7 mouse cellular contexts compared by ENCODE assay signal in genomic region chr7:4741151-4741550, GRCm38 (mm10). TPM values are rescaled to one million over a fixed set of nuclear protein-coding genes. Genes with fewer than 3 reads are reported as not detected.
A peak's percentile ranks its signal among the peaks of the same experiment; 100 is the strongest.
DNase-seq lines count a peak whose midpoint lies in the region; ATAC-seq and TF ChIP-seq lines count a peak whose summit lies in the region.

No protein-coding gene starts in this region.

- no peaks in the 10 kb centered on the region for H3K27me3 ChIP-seq in heart, embryonic 16.5 days (ENCODE audit: control insufficient read depth, insufficient read depth, low read length)
- no peaks in the 10 kb centered on the region for H3K27me3 ChIP-seq in spleen, adult 2 months (ENCODE audit: control insufficient read depth, insufficient read depth, low read length)

- ATAC-seq in heart, embryonic 16.5 days (replicated peaks; ENCODE audit: extremely low read depth, insufficient read depth, low FRiP score), result no peak

- H3K9ac ChIP-seq in heart, embryonic 16.5 days (ENCODE audit: low read length), result peak overlapping the region; percentile 94

- H3K36me3 ChIP-seq in heart, embryonic 16.5 days (ENCODE audit: control insufficient read depth, insufficient read depth), result peaks cover 5% of the 10 kb centered on the region; the same call in 1 of the 2 replicates
- peaks cover 16% of the 10 kb centered on the region; the same call in 1 of the 2 replicates for H3K36me3 ChIP-seq in macrophage (ENCODE audit: inconsistent target)
- peaks cover 1% of the 10 kb centered on the region for H3K36me3 ChIP-seq in spleen, adult 2 months (ENCODE audit: control insufficient read depth, insufficient read depth, low read length)

- peak; percentile 61 for TF ChIP-seq POLR2A in embryonic fibroblast, embryonic 13.5 days (IDR thresholded peaks at IDR 0.05; ENCODE audit: low read depth, low read length)
- TF ChIP-seq POLR2A in spleen, adult 2 months (IDR thresholded peaks at IDR 0.05; ENCODE audit: low read depth, low read length), result no peak

- under 1% methylated on average over 4 of the region's 4 CpGs for whole genome bisulfite sequencing in heart, embryonic 16.5 days
- WGBS in macrophage (ENCODE audit: missing documents), result 16% methylated on average over 4 of the region's 4 CpGs
- WGBS in spleen, adult 2 months, result 24% methylated on average over 4 of the region's 4 CpGs

- DNase-seq in MN1 (ENCODE audit: low spot score), result peak; percentile 33
- DNase-seq in adrenal gland, postnatal 25 days, result peak; percentile 54
- peak; percentile 76 to 91 for DNase-seq in kidney, postnatal 25 days
- DNase-seq in spleen, adult 2 months (ENCODE audit: low read depth in 1 of 2, low spot score in 2 of 2), result no peak

- TF ChIP-seq CTCF in embryonic fibroblast, embryonic 13.5 days (IDR thresholded peaks at IDR 0.05; ENCODE audit: borderline replicate concordance, insufficient read depth, low read length), result no peak
- no peak for TF ChIP-seq CTCF in spleen, adult 2 months (IDR thresholded peaks at IDR 0.05; ENCODE audit: extremely low read depth, insufficient read depth, insufficient read length, insufficient replicate concordance)

- no peaks in the 10 kb centered on the region for H3K79me2 ChIP-seq in macrophage (ENCODE audit: inconsistent target)

- peak overlapping the region; percentile 63 for H3K4me3 ChIP-seq in embryonic fibroblast, embryonic 13.5 days (ENCODE audit: insufficient read depth, low read length)
- H3K4me3 ChIP-seq in heart, embryonic 16.5 days (ENCODE audit: low read length), result peak overlapping the region; percentile 79
- peak overlapping the region; percentile 95 for H3K4me3 ChIP-seq in macrophage (ENCODE audit: inconsistent target)
- peak overlapping the region; percentile 90 for H3K4me3 ChIP-seq in spleen, adult 2 months (ENCODE audit: extremely low read depth, insufficient read depth, insufficient read length)

- H3K9me3 ChIP-seq in heart, embryonic 16.5 days (replicated peaks; ENCODE audit: control insufficient read depth, low read length), result no peaks in the 10 kb centered on the region

- no peaks in the 10 kb centered on the region for H3K4me1 ChIP-seq in embryonic fibroblast, embryonic 13.5 days (ENCODE audit: control insufficient read depth, insufficient read depth, low read length)
- H3K4me1 ChIP-seq in heart, embryonic 16.5 days (ENCODE audit: control insufficient read depth, insufficient read depth, low read length), result peaks cover 27% of the 10 kb centered on the region
- peaks cover 7% of the 10 kb centered on the region; the same call in 1 of the 2 replicates for H3K4me1 ChIP-seq in spleen, adult 2 months (ENCODE audit: control insufficient read depth, insufficient read depth, insufficient read length)

- 0 out of 2 replicates have a peak overlapping the region, but pooled peaks have one; percentile 17 for H3K27ac ChIP-seq in embryonic fibroblast, embryonic 13.5 days (ENCODE audit: insufficient read depth, low read length)
- peak overlapping the region; percentile 93 for H3K27ac ChIP-seq in heart, embryonic 16.5 days (ENCODE audit: low read length)
- H3K27ac ChIP-seq in macrophage, result peak overlapping the region; percentile 90
- no peak overlapping the region for H3K27ac ChIP-seq in spleen, adult 2 months (ENCODE audit: insufficient read depth, low read length)

- H3K4me2 ChIP-seq in heart, embryonic 16.5 days (ENCODE audit: low read depth, low read length), result peak overlapping the region; percentile 73

RNA-seq across cellular contexts. Expression of gene Kmt5c, which starts 1.2 kb away (rescaled TPM):
- 64.5 and 70.1 TPM in 2 replicates for total RNA-seq in adrenal gland, postnatal 25 days (2021)
- polyA plus RNA-seq in embryonic fibroblast, embryonic 13.5 days (2011; ENCODE audit: insufficient read length, low read depth, missing spikeins), result 15.9 and 18.3 TPM in 2 replicates
- polyA plus RNA-seq in heart, embryonic 16.5 days (2015; fragmentation: Nextera tagmentation; extraction: Ambion mirVana), result 53.6 and 59.0 TPM in 2 replicates
- 100 to 1,000 TPM in 13 of 26 experiments, 10 to 100 TPM in 13; 21.0 to 341 (median 99.0) TPM for total RNA-seq in macrophage (2018; cell fraction: chromatin; rRNA removed)
- 10 to 100 TPM in 17 of 26 experiments, 1 to 10 TPM in 9; 4.0 to 32.9 (median 13.8) TPM for total RNA-seq in macrophage (2018; cell fraction: cytosol; rRNA removed)
- 100 to 1,000 TPM in 9 of 26 experiments, 10 to 100 TPM in 17; 12.0 to 234 (median 64.6) TPM for total RNA-seq in macrophage (2018; cell fraction: nucleus; rRNA removed)
- polyA plus RNA-seq in macrophage (2018), result 13.0 to 41.3 TPM (median 19.4 TPM) in 3 replicates
- polyA plus RNA-seq in spleen, adult 2 months (2012; rRNA removed), result 105 and 138 TPM in 2 replicates

RNA-seq across cellular contexts. Expression of gene Cox6b2, which starts 11.7 kb away (rescaled TPM):
- total RNA-seq in adrenal gland, postnatal 25 days (2021), result 9.4 and 10.6 TPM in 2 replicates
- 62.2 and 87.1 TPM in 2 replicates for polyA plus RNA-seq in embryonic fibroblast, embryonic 13.5 days (2011; ENCODE audit: insufficient read length, low read depth, missing spikeins)
- 24.1 and 32.0 TPM in 2 replicates for polyA plus RNA-seq in heart, embryonic 16.5 days (2015; fragmentation: Nextera tagmentation; extraction: Ambion mirVana)
- 10 to 100 TPM in 1 of 26 experiments, not detected in 25; 13.7 TPM for total RNA-seq in macrophage (2018; cell fraction: chromatin; rRNA removed)
- total RNA-seq in macrophage (2018; cell fraction: cytosol; rRNA removed), result under 1 TPM in 4 of 26 experiments, not detected in 22; 0.49 to 0.71 (median 0.61) TPM
- total RNA-seq in macrophage (2018; cell fraction: nucleus; rRNA removed), result not detected
- polyA plus RNA-seq in macrophage (2018), result 1.3 TPM in 1 of 3 replicates, not detected in the others
- polyA plus RNA-seq in spleen, adult 2 months (2012; rRNA removed), result 14.5 and 44.8 TPM in 2 replicates

RNA-seq across cellular contexts. Expression of gene Tmem150b, which starts 16.1 kb away (rescaled TPM):
- total RNA-seq in adrenal gland, postnatal 25 days (2021), result 0.24 TPM in 1 of 2 replicates, not detected in the other
- not detected in 2 replicates for polyA plus RNA-seq in embryonic fibroblast, embryonic 13.5 days (2011; ENCODE audit: insufficient read length, low read depth, missing spikeins)
- polyA plus RNA-seq in heart, embryonic 16.5 days (2015; fragmentation: Nextera tagmentation; extraction: Ambion mirVana), result 0.06 and 0.33 TPM in 2 replicates
- 10 to 100 TPM in 7 of 26 experiments, 1 to 10 TPM in 14, under 1 TPM in 4, not detected in 1; 0.21 to 40.6 (median 5.0) TPM for total RNA-seq in macrophage (2018; cell fraction: chromatin; rRNA removed)
- total RNA-seq in macrophage (2018; cell fraction: cytosol; rRNA removed), result 1 to 10 TPM in 13 of 26 experiments, under 1 TPM in 13; 0.34 to 3.4 (median 0.98) TPM
- total RNA-seq in macrophage (2018; cell fraction: nucleus; rRNA removed), result 10 to 100 TPM in 5 of 26 experiments, 1 to 10 TPM in 15, under 1 TPM in 5, not detected in 1; 0.35 to 27.4 (median 2.0) TPM
- 1.2 to 4.1 TPM (median 2.5 TPM) in 3 replicates for polyA plus RNA-seq in macrophage (2018)
- 3.8 and 3.9 TPM in 2 replicates for polyA plus RNA-seq in spleen, adult 2 months (2012; rRNA removed)

RNA-seq across cellular contexts. Expression of gene Fam71e2, which starts 30.0 kb away (rescaled TPM):
- total RNA-seq in adrenal gland, postnatal 25 days (2021), result not detected in 2 replicates
- polyA plus RNA-seq in embryonic fibroblast, embryonic 13.5 days (2011; ENCODE audit: insufficient read length, low read depth, missing spikeins), result not detected in 2 replicates
- polyA plus RNA-seq in heart, embryonic 16.5 days (2015; fragmentation: Nextera tagmentation; extraction: Ambion mirVana), result not detected in 2 replicates
- not detected for total RNA-seq in macrophage (2018; cell fraction: chromatin; rRNA removed)
- total RNA-seq in macrophage (2018; cell fraction: cytosol; rRNA removed), result not detected
- total RNA-seq in macrophage (2018; cell fraction: nucleus; rRNA removed), result not detected
- polyA plus RNA-seq in macrophage (2018), result not detected in 3 replicates
- not detected in 2 replicates for polyA plus RNA-seq in spleen, adult 2 months (2012; rRNA removed)

RNA-seq across cellular contexts. Expression of gene Il11, which starts 41.5 kb away (rescaled TPM):
- 0.15 TPM in 1 of 2 replicates, not detected in the other for total RNA-seq in adrenal gland, postnatal 25 days (2021)
- polyA plus RNA-seq in embryonic fibroblast, embryonic 13.5 days (2011; ENCODE audit: insufficient read length, low read depth, missing spikeins), result 3.3 and 7.8 TPM in 2 replicates
- polyA plus RNA-seq in heart, embryonic 16.5 days (2015; fragmentation: Nextera tagmentation; extraction: Ambion mirVana), result 0.11 and 0.20 TPM in 2 replicates
- not detected for total RNA-seq in macrophage (2018; cell fraction: chromatin; rRNA removed)
- not detected for total RNA-seq in macrophage (2018; cell fraction: cytosol; rRNA removed)
- total RNA-seq in macrophage (2018; cell fraction: nucleus; rRNA removed), result not detected
- polyA plus RNA-seq in macrophage (2018), result not detected in 3 replicates
- polyA plus RNA-seq in spleen, adult 2 months (2012; rRNA removed), result 0.09 and 0.23 TPM in 2 replicates

Comparison
In these comparisons a context has a peak if more than half of its experiments do, and no peak if none do; other contexts are left out.
1. DNase-seq: peak in MN1 (single experiment), adrenal gland, postnatal 25 days (single experiment) and kidney, postnatal 25 days (2 of 2); none in spleen, adult 2 months (0 of 2).
2. Peak in every context shown above with its lines, with median percentiles within 50 percentile points of each other: H3K4me3 ChIP-seq.